Mouse (Mus musculus): ENCODE measurements around the gene Phyh.
"Not testable (repeated sequence)": the region's sequence is repeated elsewhere in the genome, so short reads cannot be mapped to it uniquely, and the experiment has no call there.

The Phyh gene

GRCm38 (mm10) chr2:4917326-4918021 lies 1.3 kb upstream of the Phyh start:
- peak; percentile 96 for DNase-seq

- no peak for DNase-seq
These were observed 2.2 kb downstream of the Phyh start for GRCm38 (mm10) chr2:4921019-4921418.

GRCm38 (mm10) chr2:4922476-4923164 lies 3.8 kb downstream of the Phyh start:
- DNase-seq = peak; percentile 86

GRCm38 (mm10) chr2:4927391-4927790 lies 8.6 kb downstream of the Phyh start:
- peak; percentile 77 for DNase-seq

GRCm38 (mm10) chr2:4929230-4929629 lies 10.4 kb downstream of the Phyh start:
- DNase-seq = no peak

DNA sequence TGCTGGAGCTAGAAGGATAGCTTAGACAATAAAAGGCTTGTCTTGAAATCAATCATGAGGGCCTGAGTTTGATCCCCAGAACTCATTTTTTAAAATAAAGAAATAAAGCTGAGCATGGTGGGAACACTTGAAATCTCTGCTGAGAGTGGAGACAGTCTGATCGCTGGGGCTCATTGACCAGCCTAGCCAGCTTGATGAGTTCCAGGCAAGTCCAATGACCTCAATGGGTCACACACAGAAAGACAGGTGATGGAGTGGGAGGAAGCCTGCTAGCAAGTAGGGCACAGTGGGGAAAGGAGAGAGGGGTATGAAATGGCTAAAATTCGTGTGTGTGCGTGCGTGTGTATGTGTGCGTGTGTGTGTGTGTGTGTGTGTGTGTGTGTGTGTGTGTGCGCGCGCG lies 15.7 kb downstream of the Phyh start:
- DNase-seq = peak; percentile 14

DNA sequence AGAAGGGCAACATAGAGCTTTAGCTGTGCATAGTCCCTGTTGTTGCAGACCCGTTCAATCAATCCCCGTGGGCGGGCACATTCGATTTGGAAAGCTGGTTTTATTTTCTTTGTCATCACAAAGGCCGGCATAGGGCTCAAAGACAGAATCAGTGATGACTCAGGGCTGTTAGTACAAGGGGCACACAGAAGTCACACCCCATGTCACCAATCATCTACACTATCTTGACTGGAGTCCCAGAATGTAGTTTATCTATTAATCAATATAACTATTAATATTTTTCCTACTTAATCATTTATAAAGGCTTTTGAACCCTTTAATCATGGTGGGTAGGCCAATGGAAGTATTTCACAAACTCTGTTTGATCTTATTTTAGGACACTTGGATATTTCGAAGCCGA lies 19.1 kb downstream of the Phyh start:
- no peak for DNase-seq

GRCm38 (mm10) chr2:4940861-4941260 lies 22.0 kb downstream of the Phyh start:
- peak; percentile 66 for DNase-seq

- DNase-seq = not testable (repeated sequence)
These were observed 30.9 kb downstream of the Phyh start for GRCm38 (mm10) chr2:4949691-4950090.

- DNase-seq = peak; percentile 40
These were observed 32.2 kb downstream of the Phyh start for GRCm38 (mm10) chr2:4950986-4951385.

DNA sequence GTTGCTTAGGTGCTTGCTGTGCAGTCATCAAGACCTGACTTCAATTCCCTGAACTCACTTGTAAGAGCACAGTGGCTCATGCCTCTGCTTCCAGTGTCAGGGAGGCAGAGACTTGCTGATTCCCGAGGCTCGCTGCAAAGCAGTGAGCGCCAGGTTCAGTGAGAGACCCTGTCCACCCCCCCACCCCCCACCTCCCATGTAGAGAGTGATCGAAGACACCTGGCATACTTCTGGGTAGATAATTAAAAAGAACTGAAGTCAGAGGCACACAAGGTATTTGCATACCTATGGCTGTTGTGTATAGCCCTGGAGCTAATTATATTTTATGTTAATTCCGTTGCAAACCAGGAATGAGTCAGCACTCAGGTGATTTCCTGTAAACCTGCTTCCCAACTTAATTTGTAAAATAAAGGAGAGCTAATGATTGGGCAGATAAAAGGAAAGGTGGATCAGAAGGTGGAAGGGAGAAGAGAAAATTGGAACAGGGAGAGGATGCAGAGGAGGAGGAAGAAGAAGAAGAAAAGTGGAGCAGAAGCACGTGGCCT lies 35.5 kb downstream of the Phyh start:
- DNase-seq = peak; percentile 34

DNA sequence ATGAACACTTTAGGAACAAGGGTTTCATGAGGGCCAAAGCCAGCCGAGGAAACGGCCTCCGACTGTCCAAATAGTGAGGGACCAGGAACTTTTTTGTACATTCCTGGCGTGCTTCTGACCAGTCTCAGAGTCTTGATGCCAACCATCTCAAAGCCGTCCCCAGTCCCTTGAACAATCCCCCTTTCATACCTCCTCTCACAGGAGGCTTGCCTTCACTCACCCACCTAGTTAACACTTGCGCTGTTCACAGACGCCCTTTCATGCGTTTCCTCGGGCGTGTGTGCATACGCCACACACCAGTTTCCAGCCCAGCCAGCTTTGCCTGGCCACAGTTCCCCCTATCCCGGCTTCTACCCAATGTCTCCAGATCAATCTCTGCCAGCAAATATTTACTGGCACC lies 39.2 kb downstream of the Phyh start:
- DNase-seq = peak; percentile 57

GRCm38 (mm10) chr2:4967806-4968205 lies 49.0 kb downstream of the Phyh start:
- no peak for DNase-seq

DNA sequence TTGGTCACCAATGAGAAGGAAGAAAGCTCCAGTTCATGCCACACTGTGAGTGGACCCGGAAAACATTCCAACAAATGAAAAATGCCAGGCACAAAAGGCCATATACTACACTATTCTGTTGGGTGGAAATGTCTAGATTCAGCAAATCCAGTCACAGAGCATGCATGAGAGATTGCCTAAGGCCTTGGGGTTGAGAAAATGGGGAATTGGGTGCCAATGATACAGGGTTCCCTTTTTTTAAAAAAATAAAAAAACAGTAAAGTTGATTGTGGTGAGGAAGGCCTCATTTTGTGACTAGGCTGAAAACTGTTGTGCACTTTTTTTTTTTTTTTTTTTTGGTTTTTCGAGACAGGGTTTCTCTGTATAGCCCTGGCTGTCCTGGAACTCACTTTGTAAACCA lies 50.3 kb downstream of the Phyh start:
- DNase-seq = no peak

- DNase-seq = no peak
These were observed 57.0 kb downstream of the Phyh start, which contains the start of gene Ucma for GRCm38 (mm10) chr2:4975807-4976206. Ucma (plus strand) TSS chr2:4976122.

GRCm38 (mm10) chr2:4978091-4978490 lies 59.3 kb downstream of the Phyh start:
- no peak for DNase-seq

GRCm38 (mm10) chr2:4983987-4984386 lies 65.2 kb downstream of the Phyh start:
- DNase-seq = no peak

GRCm38 (mm10) chr2:4985000-4985399 lies 66.2 kb downstream of the Phyh start:
- no peak for DNase-seq

DNA sequence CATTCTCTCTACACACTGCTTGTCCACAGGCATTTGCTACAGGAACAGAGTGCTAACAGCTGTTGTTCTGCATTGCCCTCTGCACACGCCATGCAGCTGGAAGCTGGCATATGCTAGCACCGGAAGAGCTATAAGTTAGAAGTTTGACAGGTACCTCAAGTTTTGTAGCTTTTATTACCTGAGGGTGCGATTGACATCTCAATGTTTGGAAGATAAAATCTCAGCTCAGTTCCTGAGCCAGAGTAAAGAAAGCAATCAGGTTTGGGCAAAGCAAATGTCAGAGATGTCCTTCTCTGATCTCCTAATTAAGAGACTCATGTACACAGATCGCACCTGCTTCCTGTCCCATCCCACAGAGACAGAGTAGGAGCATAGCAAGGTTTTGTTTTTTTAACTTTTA lies 68.0 kb downstream of the Phyh start:
- DNase-seq = no peak

GRCm38 (mm10) chr2:4987388-4988180 lies 68.8 kb downstream of the Phyh start:
- DNase-seq = no peak
